Comparison of ENCODE assay signal across 27 mouse cellular contexts in genomic region chr16:48474896-48475802, GRCm38 (mm10). TPM values are rescaled to one million over a fixed set of nuclear protein-coding genes. Genes with fewer than 3 reads are reported as not detected.
DNase-seq lines count a peak whose midpoint lies in the region; ATAC-seq and TF ChIP-seq lines count a peak whose summit lies in the region.
"Had no signal": no experiment of that assay in that cellular context is flagged by ENCODE, and none has a peak within 500 bp of the region (broad histone marks: within the 10 kb centered on the region; RNA-seq: fewer than 3 reads in every experiment).

No protein-coding gene starts in this region.

- H3K27me3 ChIP-seq in midbrain, embryonic 11.5 days (ENCODE audit: control insufficient read depth, insufficient read depth, low read length) = no peaks in the 10 kb centered on the region
- no peaks in the 10 kb centered on the region for H3K27me3 ChIP-seq in midbrain, embryonic 10.5 days (ENCODE audit: low read depth, poor library complexity, severe bottlenecking)
- no peaks in the 10 kb centered on the region for H3K27me3 ChIP-seq in stomach, postnatal 0 days (ENCODE audit: control insufficient read depth, insufficient read depth, low read length)
- no peaks in the 10 kb centered on the region for H3K27me3 ChIP-seq in cerebellum, adult 2 months (ENCODE audit: control insufficient read depth, insufficient read depth, low read length)
- H3K27me3 ChIP-seq: embryonic facial prominence, embryonic 15.5 days; limb, embryonic 15.5 days; liver, embryonic 15.5 days; megakaryocyte, embryonic 14.5 days; stomach, embryonic 15.5 days had no signal

- no peak overlapping the region for H3K4me2 ChIP-seq in midbrain, embryonic 11.5 days
- H3K4me2 ChIP-seq in stomach, postnatal 0 days (replicated peaks; ENCODE audit: low read depth) = no peak overlapping the region
- H3K4me2 ChIP-seq: embryonic facial prominence, embryonic 15.5 days; limb, embryonic 15.5 days; liver, embryonic 15.5 days; stomach, embryonic 15.5 days had no signal

- no peak for TF ChIP-seq CTCF in stomach, postnatal 0 days (IDR thresholded peaks at IDR 0.05; ENCODE audit: low read depth)
- no peak for TF ChIP-seq CTCF in cerebellum, adult 2 months (IDR thresholded peaks at IDR 0.05; ENCODE audit: borderline replicate concordance, insufficient read depth, low read depth, low read length)
- no peak for TF ChIP-seq CTCF in lung, adult 2 months (IDR thresholded peaks at IDR 0.05; ENCODE audit: insufficient read depth, low read length)
- TF ChIP-seq CTCF in layer of hippocampus, adult 2 months (conservative IDR thresholded peaks at IDR 0.05) = no peak

- no peak overlapping the region for H3K9ac ChIP-seq in midbrain, embryonic 11.5 days (ENCODE audit: low read length)
- H3K9ac ChIP-seq in stomach, postnatal 0 days (ENCODE audit: low read length) = no peak overlapping the region
- H3K9ac ChIP-seq: embryonic facial prominence, embryonic 15.5 days; limb, embryonic 15.5 days; liver, embryonic 15.5 days; stomach, embryonic 15.5 days had no signal

- TF ChIP-seq POLR2A in cerebellum, adult 2 months (IDR thresholded peaks at IDR 0.05; ENCODE audit: borderline replicate concordance, insufficient read depth, low read length) = no peak
- no peak for TF ChIP-seq POLR2A in lung, adult 2 months (IDR thresholded peaks at IDR 0.05; ENCODE audit: borderline replicate concordance, extremely low read depth, low read depth, low read length)

- ATAC-seq in midbrain, embryonic 11.5 days (ENCODE audit: low FRiP score) = peak; percentile 68
- ATAC-seq in inflammation-experienced regulatory T-cells, adult 6 months = peak; percentile 50
- no peak for ATAC-seq in stomach, postnatal 0 days (ENCODE audit: low FRiP score, low TSS enrichment)
- ATAC-seq: lung, postnatal 0 days had no signal

- no peak overlapping the region for H3K4me3 ChIP-seq in midbrain, embryonic 11.5 days (ENCODE audit: low read depth, low read length)
- no peak overlapping the region for H3K4me3 ChIP-seq in midbrain, embryonic 10.5 days
- no peak overlapping the region for H3K4me3 ChIP-seq in stomach, postnatal 0 days (ENCODE audit: low read depth, low read length)
- H3K4me3 ChIP-seq in cerebellum, adult 2 months (replicated peaks; ENCODE audit: insufficient read depth, low read depth, low read length) = no peak overlapping the region
- H3K4me3 ChIP-seq in lung, adult 2 months (replicated peaks; ENCODE audit: extremely low read depth, low read depth, low read length) = no peak overlapping the region
- no peak overlapping the region for H3K4me3 ChIP-seq in layer of hippocampus, adult 2 months
- H3K4me3 ChIP-seq: embryonic facial prominence, embryonic 15.5 days; heart, adult 2 months; limb, embryonic 15.5 days; liver, embryonic 15.5 days; megakaryocyte, embryonic 14.5 days; myocyte; stomach, embryonic 15.5 days had no signal

- DNase-seq in midbrain, embryonic 11.5 days (ENCODE audit: low spot score, missing footprints) = no peak
- DNase-seq in midbrain, embryonic 10.5 days (ENCODE audit: low spot score) = no peak
- DNase-seq in R1 (ENCODE audit: low read depth, low spot score) = peak; percentile 98
- peak; percentile 18 for DNase-seq in stomach, postnatal 0 days (ENCODE audit: low spot score)
- no peak for DNase-seq in cerebellum, adult 2 months
- no peak for DNase-seq in lung, adult 2 months
- DNase-seq in layer of hippocampus, adult 2 months (ENCODE audit: low spot score in 2 of 2) = no peak
- DNase-seq: adrenal gland, adult 8-10 months; B cell, adult 2 months; cerebellum, postnatal 10 days; gastrocnemius, postnatal 10 days; heart, adult 2 months; kidney, adult 2 months; kidney, postnatal 10 days; spleen, adult 18-20 months had no signal

- H3K36me3 ChIP-seq in midbrain, embryonic 11.5 days (ENCODE audit: control insufficient read depth, insufficient read depth, low read length) = no peaks in the 10 kb centered on the region
- no peaks in the 10 kb centered on the region for H3K36me3 ChIP-seq in midbrain, embryonic 10.5 days
- H3K36me3 ChIP-seq in stomach, postnatal 0 days (ENCODE audit: control insufficient read depth, insufficient read depth, low read length) = no peaks in the 10 kb centered on the region
- H3K36me3 ChIP-seq: embryonic facial prominence, embryonic 15.5 days; G1E; limb, embryonic 15.5 days; liver, embryonic 15.5 days; stomach, embryonic 15.5 days had no signal

- no peak overlapping the region for H3K27ac ChIP-seq in midbrain, embryonic 11.5 days (ENCODE audit: low read depth, low read length)
- H3K27ac ChIP-seq in midbrain, embryonic 10.5 days (replicated peaks) = no peak overlapping the region
- H3K27ac ChIP-seq in stomach, postnatal 0 days (replicated peaks) = no peak overlapping the region
- no peak overlapping the region for H3K27ac ChIP-seq in cerebellum, adult 2 months (ENCODE audit: insufficient read depth, low read length)
- H3K27ac ChIP-seq in layer of hippocampus, adult 2 months = no peak overlapping the region
- H3K27ac ChIP-seq: embryonic facial prominence, embryonic 15.5 days; heart, adult 2 months; limb, embryonic 15.5 days; liver, embryonic 15.5 days; stomach, embryonic 15.5 days had no signal

- H3K4me1 ChIP-seq in midbrain, embryonic 11.5 days (ENCODE audit: control insufficient read depth, insufficient read depth, low read length) = no peaks in the 10 kb centered on the region
- peaks cover 7% of the 10 kb centered on the region for H3K4me1 ChIP-seq in midbrain, embryonic 10.5 days
- H3K4me1 ChIP-seq in stomach, postnatal 0 days (replicated peaks; ENCODE audit: control insufficient read depth, insufficient read depth) = no peaks in the 10 kb centered on the region
- H3K4me1 ChIP-seq in cerebellum, adult 2 months (ENCODE audit: control insufficient read depth, insufficient read depth, low read length) = no peaks in the 10 kb centered on the region
- H3K4me1 ChIP-seq in lung, adult 2 months (ENCODE audit: control insufficient read depth, insufficient read depth, low read length) = peaks cover 4% of the 10 kb centered on the region
- H3K4me1 ChIP-seq: embryonic facial prominence, embryonic 15.5 days; limb, embryonic 15.5 days; liver, embryonic 15.5 days; megakaryocyte, embryonic 14.5 days; stomach, embryonic 15.5 days had no signal

- H3K9me3 ChIP-seq in midbrain, embryonic 11.5 days (ENCODE audit: control insufficient read depth, low read length) = no peaks in the 10 kb centered on the region
- H3K9me3 ChIP-seq in midbrain, embryonic 10.5 days (replicated peaks) = no peaks in the 10 kb centered on the region
- H3K9me3 ChIP-seq in stomach, postnatal 0 days (ENCODE audit: control insufficient read depth, low read length) = no peaks in the 10 kb centered on the region
- H3K9me3 ChIP-seq: embryonic facial prominence, embryonic 15.5 days; G1E; limb, embryonic 15.5 days; liver, embryonic 15.5 days; stomach, embryonic 15.5 days had no signal

- WGBS in midbrain, embryonic 11.5 days = 33% methylated on average over 4 of the region's 4 CpGs
- 43% methylated on average over 4 of the region's 4 CpGs for whole genome bisulfite sequencing in midbrain, embryonic 10.5 days
- WGBS in stomach, postnatal 0 days = 39% methylated on average over 4 of the region's 4 CpGs
- 54% methylated on average over 4 of the region's 4 CpGs for WGBS in cerebellum, adult 2 months
- WGBS in lung, adult 2 months = 25% methylated on average over 4 of the region's 4 CpGs

- TF ChIP-seq EP300 in stomach, postnatal 0 days (optimal IDR thresholded peaks at IDR 0.05) = no peak

RNA-seq across cellular contexts. Expression of gene Morc1, which starts 44.1 kb away (rescaled TPM):
- polyA plus RNA-seq in midbrain, embryonic 11.5 days (2014; fragmentation: Nextera tagmentation; extraction: Ambion mirVana) = not detected in 2 replicates
- polyA plus RNA-seq in midbrain, embryonic 10.5 days (2016; fragmentation: Nextera tagmentation; extraction: Ambion mirVana) = 0.07 TPM in 1 of 2 replicates, not detected in the other
- polyA plus RNA-seq in inflammation-experienced regulatory T-cells, adult 6 months (2017; shearing (Covaris generic)) = 1 to 10 TPM in 1 of 3 experiments, under 1 TPM in 2; 0.18 to 1.4 (median 0.67) TPM
- 0.19 and 0.25 TPM in 2 replicates for polyA plus RNA-seq in stomach, postnatal 0 days (2015; fragmentation: Nextera tagmentation; extraction: Ambion mirVana)
- 0.05 TPM in 1 of 2 replicates, not detected in the other for polyA plus RNA-seq in cerebellum, adult 2 months (2012; rRNA removed)
- 0.15 TPM in 1 of 2 replicates, not detected in the other for polyA plus RNA-seq in lung, adult 2 months (2012; rRNA removed)
- under 1 TPM in 1 of 2 experiments, not detected in 1; 0.25 TPM for total RNA-seq in layer of hippocampus, adult 2 months (2021)
- total RNA-seq: adrenal gland, adult 8-10 months; gastrocnemius, postnatal 10 days; heart, adult 2 months; hematopoietic stem cell, adult 5-6 weeks; left cerebral cortex, adult 18-20 months; left cerebral cortex, postnatal 36 days had no signal
- polyA plus RNA-seq: G1E; liver, embryonic 15.5 days; myocyte had no signal

Comparison
In these comparisons a context has a peak if more than half of its experiments do, and no peak if none do; other contexts are left out.
1. DNase-seq: peak in R1 (single experiment) and stomach, postnatal 0 days (single experiment); none in midbrain, embryonic 11.5 days (single experiment), midbrain, embryonic 10.5 days (single experiment), cerebellum, adult 2 months (0 of 2), lung, adult 2 months (single experiment) and layer of hippocampus, adult 2 months (0 of 2).